Mouse (Mus musculus) brain, embryonic 14.5 days (tissue): ENCODE results near the gene Tbc1d21. TPM values are rescaled to one million over a fixed set of nuclear protein-coding genes. Genes with fewer than 3 reads are reported as not detected.
A peak's percentile ranks its signal among the peaks of the same experiment; 100 is the strongest.

Experiments
- DNase-seq: peaks from one replicate; pipeline ENCODE4 v3.0.0-alpha.2; 2011; ENCODE audit warnings: low read depth
- CTCF ChIP-seq: fragments of 200-500 bp; IDR thresholded peaks from 2 replicates; pipeline ENCODE4 v1.5.1; 2012; ENCODE audit warnings: inconsistent platforms, mild to moderate bottlenecking, moderate library complexity, borderline replicate concordance; ENCODE audit not compliant: insufficient read depth, insufficient read length; ENCODE audit errors: extremely low read depth
- POLR2A ChIP-seq: fragments of 200-500 bp; IDR thresholded peaks from 2 replicates; pipeline ENCODE4 v1.6.1; 2012; ENCODE audit warnings: mild to moderate bottlenecking, inconsistent platforms, borderline replicate concordance; ENCODE audit not compliant: poor library complexity, insufficient read depth, insufficient read length, severe bottlenecking; ENCODE audit errors: extremely low read depth
- polyA plus RNA-seq: library from polyadenylated mRNA; depleted of rRNA; stranded (reverse); fragments of >200 nt; gene quantifications from 2 replicates; pipeline ENCODE4 v1.2.3, GENCODE M21; 2012

Tbc1d21 gene
- polyA plus RNA-seq, 1 experiment, result not detected

DNA sequence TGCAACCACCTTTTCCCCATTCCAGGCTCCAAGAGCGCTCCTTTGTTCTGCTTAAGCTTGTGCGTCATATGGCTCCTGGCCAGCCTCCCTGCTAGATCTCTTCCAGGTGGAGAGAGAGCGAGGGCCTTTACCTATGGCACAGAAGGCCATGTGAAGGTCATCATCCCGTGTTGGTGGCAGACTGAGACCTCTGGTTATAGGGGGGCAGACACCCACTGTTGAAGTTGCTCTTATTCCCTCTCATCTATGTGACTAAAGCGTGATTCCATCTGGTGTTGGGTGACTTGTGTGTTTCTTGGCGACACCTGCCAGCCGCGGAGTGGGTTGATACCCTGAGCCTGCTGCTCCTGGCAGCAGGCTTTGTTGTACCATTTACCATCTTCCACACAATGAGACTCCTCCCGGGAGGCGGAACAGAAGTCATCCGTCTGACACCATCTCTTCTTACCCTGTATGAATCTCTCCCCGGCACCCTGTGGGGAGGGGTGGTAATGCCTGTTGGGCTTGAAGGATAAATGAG is 3.7 kb upstream of the Tbc1d21 start:
- TF ChIP-seq POLR2A (no peak), CTCF (no peak)
- DNase-seq, result peak; percentile 84

DNA sequence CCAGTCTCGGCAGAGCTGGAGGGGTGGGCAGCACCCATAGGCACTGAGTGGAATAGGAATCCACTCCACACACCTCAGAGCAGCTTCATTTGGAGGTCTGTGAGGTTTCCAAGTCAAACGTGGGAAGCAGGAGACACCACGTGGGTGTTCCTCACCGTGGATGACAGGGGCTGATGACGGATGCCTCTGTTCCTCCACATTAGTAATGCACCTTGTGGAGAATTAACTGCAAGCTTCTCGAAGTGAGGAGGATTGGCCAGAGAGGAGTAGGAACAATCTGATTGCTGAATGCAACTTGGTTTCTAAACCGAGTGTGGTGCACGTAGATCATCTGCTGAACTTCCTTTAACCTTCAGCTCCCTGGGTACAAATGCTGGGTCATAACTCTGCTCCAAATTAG is 1.7 kb upstream of the Tbc1d21 start:
- no peak for TF ChIP-seq CTCF
- no peak for TF ChIP-seq POLR2A
- no peak for DNase-seq

DNA sequence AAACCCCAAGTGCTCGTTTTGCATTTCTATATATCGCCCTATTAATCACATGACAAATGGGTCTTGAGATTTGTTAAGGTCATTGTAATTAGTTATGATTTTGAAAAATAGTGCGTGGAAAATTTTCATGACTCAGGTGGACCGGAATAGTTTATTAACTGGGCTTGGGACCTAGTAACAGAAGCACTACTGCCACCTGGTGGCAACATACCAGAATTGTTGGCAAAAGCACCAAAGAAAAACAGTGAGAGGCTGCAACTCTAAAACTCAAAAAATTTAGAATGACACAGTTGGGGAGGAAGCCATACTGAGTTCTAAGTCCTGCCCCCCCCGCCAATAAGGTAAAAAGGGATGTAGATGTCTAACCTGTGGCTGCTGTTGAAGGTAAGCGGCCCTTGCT is 611 bp downstream of the Tbc1d21 start:
- no peak for TF ChIP-seq POLR2A
- peak; percentile 55; the same call in 1 of the 2 replicates for TF ChIP-seq CTCF
- DNase-seq, result peak; percentile 48

- TF ChIP-seq CTCF (no peak), POLR2A (no peak)
Measured at GRCm38 (mm10) chr9:58364325-58364724, 5.9 kb downstream of the Tbc1d21 start.

DNA sequence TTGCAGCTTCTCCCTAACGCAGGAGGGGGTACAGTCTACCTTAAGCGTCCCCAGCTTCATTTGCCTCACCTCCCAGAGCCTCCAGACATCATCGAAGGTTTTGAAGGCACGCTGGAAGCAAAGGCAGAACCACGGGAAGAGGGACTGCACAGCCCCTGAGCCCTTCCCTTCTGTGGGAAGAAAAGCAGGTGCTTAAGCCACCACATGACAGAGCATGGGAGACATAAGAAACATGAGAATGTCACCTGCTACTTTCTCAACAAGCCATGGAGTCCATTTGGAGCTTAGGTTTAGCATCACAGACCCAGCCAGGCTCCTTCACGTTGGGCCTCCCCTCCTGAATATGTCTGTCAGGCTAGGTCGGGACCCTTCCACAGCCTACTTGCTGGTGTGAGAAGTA is 8.3 kb downstream of the Tbc1d21 start:
- no peak for DNase-seq
- TF ChIP-seq CTCF (no peak), POLR2A (no peak)

More at GRCm38 (mm10) chr9:58364325-58364724, 5.9 kb downstream of the Tbc1d21 start:
- no peak for DNase-seq

- no peak for TF ChIP-seq POLR2A
- TF ChIP-seq CTCF, result no peak
- DNase-seq, result no peak
Measured at GRCm38 (mm10) chr9:58361373-58361772, 8.9 kb downstream of the Tbc1d21 start.

DNA sequence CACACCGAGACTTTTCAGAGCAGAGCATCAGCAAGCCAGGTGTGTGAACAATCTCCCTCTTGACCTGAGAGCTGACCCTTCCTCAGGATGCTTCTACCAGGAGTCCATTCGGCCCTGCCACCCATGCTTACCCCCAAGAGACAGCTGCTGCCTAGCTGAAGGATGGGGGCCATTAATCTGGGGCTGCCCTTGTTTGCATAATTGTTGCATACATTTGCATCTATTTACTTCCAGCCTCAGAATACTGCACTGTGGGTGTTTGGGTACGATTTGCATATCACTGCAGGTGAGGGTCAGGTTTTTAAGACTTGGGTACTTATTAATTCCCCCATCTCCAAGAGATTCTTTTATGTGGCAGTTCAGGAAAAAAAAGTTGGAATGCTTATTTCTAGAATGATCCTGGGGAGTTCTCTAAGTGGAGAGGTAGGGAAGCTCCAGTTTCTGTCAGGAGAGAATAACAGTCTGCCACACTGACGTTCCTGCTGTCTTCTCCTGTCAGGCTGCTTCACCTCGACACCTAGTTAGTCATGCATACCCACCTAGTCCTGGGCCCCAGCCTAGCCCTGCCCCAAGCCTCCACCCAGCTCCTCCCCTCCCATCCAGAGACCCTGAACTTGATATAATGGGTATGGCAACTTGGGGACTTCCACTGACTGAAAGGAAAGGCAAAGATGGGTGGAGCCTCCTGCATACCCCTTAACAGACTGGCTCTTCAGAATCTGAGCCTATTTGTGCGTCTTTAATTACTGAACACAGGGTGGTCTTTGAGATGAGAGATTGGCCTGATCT is 14.8 kb downstream of the Tbc1d21 start:
- DNase-seq, result peak; percentile 83
- TF ChIP-seq POLR2A (no peak), CTCF (no peak)

- TF ChIP-seq CTCF, result no peak
- TF ChIP-seq POLR2A, result no peak
- no peak for DNase-seq
Measured at GRCm38 (mm10) chr9:58354701-58355100, 15.6 kb downstream of the Tbc1d21 start.

DNA sequence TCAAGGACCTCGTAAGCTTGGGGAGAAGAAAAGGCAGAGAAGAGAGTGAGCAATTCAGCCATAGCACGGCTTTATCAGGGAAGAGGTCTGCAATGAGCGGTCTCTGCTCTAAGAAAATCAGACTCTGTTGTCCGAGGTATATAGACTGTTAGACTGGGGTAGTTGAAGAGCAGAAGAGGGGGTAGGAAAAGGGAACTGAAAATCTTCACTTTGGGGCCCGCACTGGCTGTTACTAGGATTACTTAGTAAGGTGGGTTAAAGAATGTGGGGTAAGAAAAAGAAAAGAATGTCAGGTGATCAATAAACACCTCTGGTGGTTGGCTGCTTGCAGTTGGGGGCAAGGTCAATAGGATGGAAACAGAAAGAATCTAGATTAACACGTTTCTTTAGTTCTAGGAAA is 17.0 kb downstream of the Tbc1d21 start:
- no peak for DNase-seq
- TF ChIP-seq POLR2A (no peak), CTCF (no peak)

GRCm38 (mm10) chr9:58347795-58348194 is 22.5 kb downstream of the Tbc1d21 start:
- TF ChIP-seq CTCF, result no peak
- DNase-seq, result no peak

DNA sequence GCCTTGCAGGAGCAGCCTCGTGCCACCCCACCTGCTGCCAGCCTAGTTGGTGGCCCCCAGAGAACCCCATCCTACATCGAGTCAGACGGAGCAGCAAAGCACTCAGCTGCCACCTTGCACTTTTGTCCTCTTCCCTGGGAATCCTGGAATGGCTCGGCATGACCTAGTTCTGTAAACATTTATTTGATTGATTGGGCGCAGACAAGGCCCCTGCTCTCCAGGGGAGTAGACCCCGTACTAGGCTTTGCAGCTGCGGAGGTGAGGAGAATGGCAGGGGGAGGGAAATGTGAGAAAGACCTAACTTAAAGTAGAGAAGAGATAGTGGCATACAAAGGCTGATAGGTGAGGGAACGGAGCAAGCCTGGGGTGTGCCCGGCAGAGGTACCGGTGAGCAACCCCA is 23.8 kb downstream of the Tbc1d21 start:
- DNase-seq, result peak; percentile 35
- TF ChIP-seq POLR2A, result no peak

GRCm38 (mm10) chr9:58345963-58346362 is 24.3 kb downstream of the Tbc1d21 start:
- TF ChIP-seq POLR2A (no peak), CTCF (no peak)
- DNase-seq, result no peak
